Mouse (Mus musculus): Measurements from ENCODE around the gene Ugt1a1.

The Ugt1a1 gene

DNA sequence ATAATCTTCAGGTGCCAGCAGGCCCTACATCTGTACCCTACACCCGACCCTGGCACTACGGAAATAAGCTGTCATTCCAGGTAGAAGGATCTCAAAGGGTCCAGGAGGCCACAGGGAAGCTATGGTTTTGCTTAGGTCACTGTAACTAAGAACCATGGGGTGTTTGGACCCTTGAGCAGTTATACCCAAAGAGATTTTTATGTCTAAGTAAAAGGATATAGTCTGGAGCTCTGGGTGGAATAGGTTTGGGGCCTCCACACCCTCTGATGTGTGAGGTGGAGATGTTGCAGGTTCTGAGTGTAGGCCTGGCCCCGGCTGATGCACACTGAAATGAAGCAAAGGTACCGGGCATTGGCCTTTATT lies 22.5 kb downstream of the Ugt1a1 start:
- DNase-seq (ENCODE audit: low spot score in 2 of 2): no peak

DNA sequence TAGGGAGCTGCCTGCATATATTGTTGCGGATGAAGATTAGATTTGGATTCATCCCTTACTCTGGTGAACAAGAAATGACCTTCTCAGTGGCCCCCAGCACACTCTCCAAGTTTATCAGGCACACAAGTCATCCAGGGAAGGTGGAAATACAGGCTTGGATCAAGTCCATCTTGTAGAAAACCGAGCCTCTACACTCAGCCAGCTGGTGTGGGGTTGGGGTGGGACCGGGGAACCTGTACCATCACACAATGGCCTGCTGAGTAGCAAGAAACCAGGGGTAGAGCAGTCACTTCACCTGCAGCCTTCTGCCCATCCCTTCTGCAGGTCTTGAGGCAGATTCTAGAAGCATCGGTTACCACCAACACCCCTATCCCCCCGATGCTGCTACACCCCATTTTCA lies 22.9 kb downstream of the Ugt1a1 start:
- no peak for DNase-seq (ENCODE audit: low spot score in 2 of 2)

DNA sequence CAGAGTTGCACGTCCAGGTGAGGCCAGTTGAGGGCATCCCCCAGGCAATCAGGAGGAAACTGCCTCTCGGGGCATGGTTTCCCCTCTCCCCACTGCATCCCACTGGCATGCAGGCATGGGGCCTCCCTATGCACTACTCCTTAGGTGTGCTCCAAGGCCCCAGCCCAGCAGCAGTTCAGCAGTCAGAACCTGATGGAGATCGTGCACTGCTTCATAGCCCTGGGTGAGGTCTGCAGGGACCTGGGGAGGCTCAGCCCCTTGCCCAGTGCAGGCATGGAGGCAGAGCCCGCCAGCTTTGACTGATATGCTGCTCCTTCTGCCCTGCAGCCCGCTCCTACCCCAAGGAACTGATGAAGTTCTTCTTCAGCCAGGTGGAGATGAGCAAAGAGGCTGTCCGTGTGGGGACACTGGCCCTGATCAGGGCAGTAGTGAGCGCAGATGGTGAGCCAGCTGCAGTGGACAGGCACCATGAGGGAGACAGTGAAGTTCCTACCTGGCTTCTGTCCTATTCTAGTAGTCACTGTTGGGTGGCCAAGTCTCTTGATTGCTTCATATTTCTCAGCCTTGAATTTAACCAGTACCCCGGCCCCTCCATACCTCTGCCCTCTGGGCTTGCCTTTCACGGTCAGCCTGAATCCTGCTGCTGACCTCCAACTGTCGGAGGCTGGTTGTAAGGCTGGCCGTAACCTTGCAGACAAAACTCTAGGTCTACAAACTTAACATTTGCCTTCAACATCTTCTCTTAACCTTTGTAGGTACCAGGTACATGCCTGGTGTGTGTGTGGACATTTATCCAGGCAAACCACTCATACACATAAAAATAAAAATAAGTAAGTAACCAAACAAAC lies 23.5 kb downstream of the Ugt1a1 start:
- no peak for DNase-seq (ENCODE audit: low spot score in 2 of 2)

DNA sequence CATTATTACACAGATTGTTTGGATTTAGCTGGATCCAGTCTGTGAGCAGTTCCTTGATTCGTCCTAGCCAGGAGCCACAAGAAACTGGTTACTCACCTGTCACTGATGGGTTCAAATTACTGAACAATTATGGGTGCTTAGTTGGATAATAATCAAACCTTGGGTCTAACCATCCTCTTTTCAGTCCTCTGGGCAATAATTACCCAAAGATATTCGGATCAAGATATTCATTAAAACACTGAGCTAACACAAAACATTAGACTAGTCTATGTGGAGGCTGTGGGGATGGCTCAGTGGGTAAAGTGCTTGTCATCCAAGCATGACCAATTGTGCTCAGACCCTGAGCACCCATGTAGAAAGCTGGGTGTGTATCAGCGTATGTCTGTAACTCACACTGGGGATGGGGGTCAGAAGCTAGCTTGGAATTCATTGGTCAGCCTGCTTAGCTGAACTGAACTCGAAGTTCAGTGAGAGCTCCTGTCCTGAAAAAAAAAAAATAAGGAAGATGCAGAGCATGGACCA lies 24.2 kb downstream of the Ugt1a1 start:
- no peak for DNase-seq (ENCODE audit: low spot score in 2 of 2)

DNA sequence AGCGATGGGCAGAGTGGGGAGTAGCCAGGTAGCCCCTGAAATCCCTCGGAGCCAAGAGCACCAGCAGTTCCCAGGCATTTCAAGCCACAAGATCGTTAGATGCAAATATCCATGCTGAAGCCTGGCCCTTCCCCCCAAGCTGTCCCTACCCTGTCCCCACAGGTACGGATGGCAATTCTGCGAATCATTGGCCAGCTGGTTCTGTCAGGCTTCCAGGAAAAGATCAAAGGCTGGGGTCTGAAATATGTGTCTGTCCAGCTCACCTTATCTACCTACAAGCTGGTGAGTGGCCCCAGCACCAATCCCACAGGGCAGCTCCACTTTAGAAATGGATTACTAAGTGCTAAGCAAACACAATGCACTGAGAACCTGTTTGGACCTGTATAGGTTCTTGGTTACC lies 25.6 kb downstream of the Ugt1a1 start:
- no peak for DNase-seq (ENCODE audit: low spot score in 2 of 2)

DNA sequence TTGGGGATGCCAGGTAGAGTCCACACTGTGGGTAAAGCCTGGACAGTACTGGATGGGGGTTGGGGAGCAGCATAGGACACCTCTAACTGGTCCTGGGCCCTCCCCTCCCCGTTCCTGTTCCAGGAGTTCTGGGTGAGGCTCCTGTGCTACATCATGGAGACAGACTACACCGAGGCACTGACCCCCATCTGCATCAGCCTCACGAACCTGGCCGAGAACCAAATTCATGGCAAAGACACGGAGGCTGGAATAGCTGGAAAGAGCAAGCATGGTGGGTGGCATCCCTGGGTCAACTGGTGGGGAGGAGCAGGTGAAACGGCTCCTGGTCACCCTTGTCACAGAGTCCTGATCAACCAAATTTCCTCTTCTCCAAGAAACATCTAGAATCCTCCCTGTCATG lies 27.0 kb downstream of the Ugt1a1 start:
- DNase-seq (ENCODE audit: low spot score in 2 of 2): no peak

DNA sequence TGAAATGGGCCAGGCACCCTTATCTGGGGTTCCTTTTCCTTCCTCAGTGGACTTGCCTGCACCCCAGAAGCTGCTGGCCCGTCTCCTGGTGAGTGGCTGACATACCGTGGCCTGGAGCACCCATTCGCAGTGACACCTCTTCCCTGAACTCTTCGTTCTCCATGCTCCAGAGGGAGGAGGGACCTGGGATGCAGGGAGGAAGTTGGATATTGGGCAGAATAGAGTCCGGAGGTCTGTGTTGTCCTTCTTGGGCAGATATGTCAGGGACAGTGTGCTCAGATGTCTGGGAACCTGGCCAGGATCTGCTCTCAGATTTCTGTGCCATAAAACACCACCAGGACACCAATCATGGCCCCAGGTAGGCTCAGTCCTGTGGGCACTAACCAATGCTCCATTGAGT lies 28.3 kb downstream of the Ugt1a1 start:
- DNase-seq (ENCODE audit: low spot score in 2 of 2): no peak

DNA sequence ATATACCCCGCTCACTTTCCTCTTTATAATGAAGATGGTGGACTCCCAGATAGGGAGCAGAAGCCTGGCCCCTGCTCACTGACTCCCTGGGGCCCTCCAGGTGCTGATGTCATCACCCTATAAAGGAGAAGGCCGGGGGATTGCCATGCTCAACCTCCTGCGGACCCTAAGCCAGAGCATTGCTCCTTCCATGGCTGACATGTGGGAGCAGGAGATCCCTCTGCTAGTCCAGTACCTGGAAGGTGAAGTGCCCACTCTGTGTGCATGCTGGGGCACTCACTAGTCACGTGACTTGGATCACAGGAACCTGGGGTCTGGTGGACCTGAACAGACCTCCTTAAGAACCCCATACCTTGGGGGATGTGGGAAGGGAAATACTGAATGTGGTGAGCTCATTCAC lies 28.8 kb downstream of the Ugt1a1 start:
- no peak for DNase-seq (ENCODE audit: low spot score in 2 of 2)

DNA sequence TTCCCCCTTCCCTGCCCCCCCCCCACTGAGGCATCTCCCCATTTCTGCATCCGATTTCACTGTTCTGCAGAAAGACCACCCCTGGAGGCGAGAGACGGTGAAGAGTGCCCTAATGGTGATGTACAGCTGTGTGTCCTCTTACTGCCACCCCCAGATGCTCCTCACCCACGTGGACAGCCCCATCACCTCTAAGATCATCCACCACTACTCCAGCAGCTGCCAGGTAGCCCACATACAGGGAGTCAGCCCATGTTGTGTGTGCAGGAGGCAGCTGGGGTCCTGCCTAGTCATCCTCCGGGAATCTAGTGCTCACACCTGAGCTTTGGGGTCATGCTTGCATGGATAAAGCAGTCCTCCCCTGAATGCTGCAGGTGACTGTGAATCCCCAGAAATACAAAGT lies 32.1 kb downstream of the Ugt1a1 start:
- no peak for DNase-seq (ENCODE audit: low spot score in 2 of 2)

DNA sequence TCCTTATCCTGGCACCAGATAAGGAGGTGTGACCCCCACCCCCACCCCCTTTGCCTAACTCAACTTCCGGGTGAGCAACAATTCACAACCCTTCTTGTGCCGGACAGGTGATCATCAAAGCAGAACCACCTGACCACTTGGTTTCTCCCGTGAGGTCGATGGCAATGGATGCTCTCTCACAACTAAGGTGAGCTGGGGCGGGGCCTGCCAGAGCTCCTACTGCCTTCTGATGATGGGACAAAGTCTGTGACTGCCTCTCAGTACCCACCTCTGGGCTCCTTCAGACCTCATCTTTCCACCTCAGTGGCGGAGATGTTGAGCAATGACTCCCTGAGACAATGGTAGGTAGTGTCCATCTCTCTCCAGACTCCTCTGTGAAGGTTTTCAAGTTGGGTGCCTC lies 34.1 kb downstream of the Ugt1a1 start:
- DNase-seq (ENCODE audit: low spot score in 2 of 2): no peak

DNA sequence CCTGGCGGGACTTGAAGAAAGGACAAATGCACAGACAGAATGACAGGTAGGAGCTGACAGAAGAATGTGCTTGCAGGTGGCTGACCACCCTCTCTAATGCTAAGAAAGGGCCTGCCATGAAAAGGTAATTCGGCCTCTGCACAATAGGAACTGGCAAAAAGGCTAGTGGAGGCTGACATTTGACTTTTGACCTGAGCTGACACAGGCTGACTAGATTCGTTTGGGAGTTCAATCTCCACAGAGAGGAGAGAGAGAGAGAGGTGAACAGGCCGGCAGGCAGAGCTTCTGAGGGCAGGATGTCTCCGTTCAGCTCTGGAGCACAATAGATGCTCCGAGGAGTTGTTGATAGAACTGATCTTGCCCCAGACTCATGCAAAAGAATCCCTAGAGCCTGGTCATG lies 34.6 kb downstream of the Ugt1a1 start:
- no peak for DNase-seq (ENCODE audit: low spot score in 2 of 2)

DNA sequence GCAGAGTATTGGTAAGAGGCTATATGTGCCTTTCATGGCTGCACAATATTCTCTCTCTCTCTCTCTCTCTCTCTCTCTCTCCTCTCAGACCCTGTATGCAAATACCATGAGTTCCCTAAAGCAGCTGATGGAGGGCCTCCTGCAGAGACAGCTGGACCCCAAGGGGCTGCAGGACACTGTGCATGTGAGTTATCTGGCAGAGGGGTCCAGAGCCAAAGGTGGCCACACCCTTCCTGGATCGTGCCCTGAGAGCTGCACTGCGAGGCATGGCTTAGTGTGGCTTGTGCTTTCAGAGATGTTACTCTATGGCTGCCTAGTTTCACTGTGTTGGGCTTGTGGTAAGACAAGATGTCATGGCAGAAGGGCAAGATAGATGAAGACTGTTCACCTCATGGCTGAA lies 35.9 kb downstream of the Ugt1a1 start:
- no peak for DNase-seq (ENCODE audit: low spot score in 2 of 2)

DNA sequence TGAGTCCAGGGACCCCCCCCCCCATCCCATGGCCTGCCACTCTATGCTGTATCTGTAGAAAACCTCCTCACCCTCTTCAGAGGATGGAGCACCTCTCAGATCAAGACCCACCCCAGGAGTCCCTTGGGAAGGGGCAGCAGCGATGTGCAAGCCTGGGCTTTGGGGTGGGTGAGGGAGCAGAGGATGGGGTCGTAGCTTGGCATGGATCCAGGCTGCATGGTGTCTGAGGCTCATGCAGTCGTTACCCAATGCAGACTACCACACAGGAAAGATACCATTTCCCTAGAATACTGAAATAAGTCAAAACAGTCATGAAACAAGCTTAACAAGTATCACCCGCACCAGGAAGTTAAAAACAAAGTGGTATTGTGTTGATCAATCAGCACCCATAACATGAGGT lies 36.9 kb downstream of the Ugt1a1 start:
- DNase-seq (ENCODE audit: low spot score in 2 of 2): no peak

DNA sequence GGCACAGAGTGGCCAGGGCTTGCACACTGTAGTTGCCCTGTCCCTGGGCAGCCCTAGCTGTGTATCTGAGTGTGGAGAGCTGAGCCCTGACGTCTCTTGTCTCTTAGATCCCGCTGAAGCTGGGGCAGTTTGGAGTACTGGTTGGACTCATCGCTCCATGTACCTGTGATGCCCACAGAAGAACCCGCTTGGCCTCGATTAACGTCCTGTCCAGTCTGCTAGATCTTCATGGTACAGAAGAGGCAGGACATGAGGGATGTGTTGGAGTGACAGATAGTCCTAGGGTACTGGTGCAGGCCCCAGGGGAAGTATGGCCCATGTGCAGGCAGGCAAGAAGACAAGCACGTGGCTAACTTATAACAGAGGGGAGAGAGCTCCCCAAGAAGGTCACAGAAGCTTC lies 37.8 kb downstream of the Ugt1a1 start:
- no peak for DNase-seq (ENCODE audit: low spot score in 2 of 2)

DNA sequence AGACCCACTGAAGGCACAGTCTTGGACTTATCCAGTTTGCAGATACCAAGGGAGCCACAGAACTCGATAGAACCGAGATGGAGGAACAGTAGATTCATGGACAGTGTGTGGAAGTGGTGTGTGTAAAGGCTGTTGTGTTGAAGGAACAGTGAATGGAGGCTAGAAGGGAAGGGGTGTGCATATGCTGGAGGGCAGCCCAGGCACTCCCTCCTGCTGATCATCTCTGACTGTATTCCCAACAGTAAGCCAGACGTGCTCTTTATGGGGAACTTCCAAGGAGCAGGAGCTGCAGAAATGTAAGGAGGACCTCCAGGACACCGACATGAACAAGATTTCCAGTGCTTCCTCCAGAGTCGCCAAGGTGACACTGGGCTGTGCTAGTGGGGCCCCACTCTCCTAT lies 38.3 kb downstream of the Ugt1a1 start:
- no peak for DNase-seq (ENCODE audit: low spot score in 2 of 2)

DNA sequence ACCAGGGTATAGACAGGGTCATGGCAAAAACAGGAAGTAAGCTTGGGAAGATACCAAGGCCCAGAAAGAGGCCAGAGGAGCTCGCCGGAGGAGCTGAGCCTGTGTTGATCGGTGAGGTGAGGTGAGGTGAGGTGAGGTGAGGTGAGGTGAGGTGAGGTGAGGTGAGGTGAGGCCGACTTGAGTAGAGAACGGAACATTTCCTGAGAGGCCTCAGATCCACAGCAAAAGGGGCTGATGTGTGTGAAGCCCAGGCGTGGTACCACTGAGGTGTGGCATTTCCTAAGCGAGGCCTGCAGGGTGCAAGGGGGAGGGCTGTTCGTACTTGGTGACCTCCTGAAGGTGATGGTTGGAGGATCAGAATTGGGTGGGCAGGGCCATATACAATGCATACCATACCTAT lies 41.3 kb downstream of the Ugt1a1 start:
- no peak for DNase-seq (ENCODE audit: low spot score in 2 of 2)

DNA sequence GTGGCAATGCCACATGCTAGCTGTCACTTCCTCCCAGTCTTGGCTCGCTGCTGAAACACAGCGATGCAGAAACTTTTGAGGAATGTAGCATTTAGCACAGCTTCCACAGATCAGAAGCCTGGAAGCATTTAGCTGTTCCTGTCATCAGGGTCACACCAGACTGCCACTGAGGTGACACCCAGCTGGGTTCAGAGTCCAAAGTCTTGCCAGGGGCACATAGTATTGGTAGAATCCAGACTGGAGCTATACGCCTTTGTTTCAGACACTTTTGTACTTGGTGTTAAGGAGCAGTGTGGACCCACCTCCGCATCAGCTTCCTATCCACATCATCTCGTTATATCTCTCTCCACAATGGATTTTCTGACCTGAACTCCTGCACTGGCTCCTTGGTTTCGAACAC lies 41.8 kb downstream of the Ugt1a1 start:
- DNase-seq (ENCODE audit: low spot score in 2 of 2): no peak

DNA sequence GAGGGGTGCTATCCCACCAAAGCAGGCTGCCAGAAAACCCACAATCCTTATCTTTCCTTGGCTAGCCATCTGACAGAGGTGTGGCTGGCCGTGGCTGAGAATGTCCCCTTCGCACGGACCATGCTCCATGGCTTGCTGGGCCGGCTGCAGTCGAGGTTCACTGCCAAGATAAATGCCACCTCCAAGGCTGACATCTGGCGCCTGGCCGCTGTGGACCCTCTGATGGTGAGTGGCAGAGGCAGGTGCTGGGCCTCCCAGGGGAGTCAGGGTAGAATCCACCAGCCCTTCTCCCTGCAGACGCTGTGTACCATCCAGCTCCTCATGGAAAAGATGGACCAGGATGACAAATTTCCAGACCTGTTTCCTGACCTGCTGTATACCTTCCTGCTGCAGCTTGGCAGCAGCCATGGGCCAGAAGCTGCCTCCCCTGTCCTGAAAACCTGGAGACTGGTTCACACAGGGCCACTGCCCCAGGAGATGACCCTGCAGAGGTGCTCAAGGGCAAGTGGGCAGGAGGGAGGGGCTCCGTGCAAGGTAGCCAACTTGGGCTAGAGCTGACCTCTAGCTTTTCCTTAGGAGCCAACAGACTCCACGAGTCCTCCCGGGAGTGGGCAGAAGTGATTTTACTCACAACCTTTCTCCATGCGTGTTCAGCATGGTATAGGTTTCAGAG lies 43.2 kb downstream of the Ugt1a1 start:
- no peak for DNase-seq (ENCODE audit: low spot score in 2 of 2)

DNA sequence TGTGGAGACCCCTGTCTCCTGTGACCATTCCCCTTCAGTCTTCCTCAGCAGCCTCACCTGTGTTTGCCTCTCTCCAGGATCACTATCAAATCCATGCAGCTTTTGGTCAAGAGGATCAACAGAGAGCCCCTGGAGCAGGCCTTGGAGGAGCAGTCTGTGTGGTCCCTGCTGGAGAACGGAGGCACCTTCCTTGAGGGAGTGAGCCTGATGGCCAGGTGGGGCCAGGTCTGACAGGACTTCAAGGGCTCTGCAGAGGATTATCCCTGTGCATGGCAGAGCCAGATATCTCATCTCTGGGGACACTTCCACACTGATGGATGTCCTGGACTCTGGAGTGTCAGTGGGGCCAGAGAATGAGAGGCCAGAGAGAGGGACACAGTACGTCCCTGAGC lies 43.7 kb downstream of the Ugt1a1 start:
- no peak for DNase-seq (ENCODE audit: low spot score in 2 of 2)

DNA sequence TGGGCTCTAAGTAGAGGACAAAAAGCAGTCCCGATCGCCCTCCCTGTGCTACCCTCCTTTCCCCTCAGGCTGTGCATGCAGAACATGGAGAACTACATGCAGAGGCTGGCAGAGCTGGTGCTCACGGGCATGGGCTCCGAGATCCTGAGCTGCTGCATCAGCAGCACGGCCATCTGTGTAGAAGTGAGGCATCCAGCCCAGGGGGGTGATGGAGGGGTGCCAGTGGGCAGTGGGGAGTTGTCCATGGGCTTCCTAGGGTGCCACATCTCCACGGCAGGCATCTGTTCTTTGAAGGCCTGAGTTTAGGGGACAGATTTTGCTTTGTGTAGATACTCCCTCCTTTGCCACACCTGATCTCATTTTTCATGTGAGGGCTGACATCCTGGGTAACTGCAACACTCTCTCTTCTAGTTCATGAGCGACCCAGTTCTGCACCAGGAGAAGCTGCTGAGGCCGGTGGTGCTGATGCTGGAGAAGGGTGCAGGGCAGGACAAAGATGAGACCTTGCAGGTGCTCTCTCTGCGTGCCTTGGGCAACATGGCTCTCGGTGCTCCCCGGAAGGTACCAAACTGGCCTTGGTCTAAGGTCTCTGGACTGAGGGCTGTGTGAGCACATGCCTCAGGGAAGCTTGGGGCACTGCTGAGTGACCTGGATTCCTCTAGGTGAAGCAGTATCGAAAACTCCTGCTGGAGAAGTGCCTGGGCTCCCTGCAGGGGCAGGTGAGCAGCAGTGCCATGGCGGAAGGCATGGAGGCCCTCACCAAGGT lies 44.4 kb downstream of the Ugt1a1 start:
- DNase-seq (ENCODE audit: low spot score in 2 of 2): no peak

DNA sequence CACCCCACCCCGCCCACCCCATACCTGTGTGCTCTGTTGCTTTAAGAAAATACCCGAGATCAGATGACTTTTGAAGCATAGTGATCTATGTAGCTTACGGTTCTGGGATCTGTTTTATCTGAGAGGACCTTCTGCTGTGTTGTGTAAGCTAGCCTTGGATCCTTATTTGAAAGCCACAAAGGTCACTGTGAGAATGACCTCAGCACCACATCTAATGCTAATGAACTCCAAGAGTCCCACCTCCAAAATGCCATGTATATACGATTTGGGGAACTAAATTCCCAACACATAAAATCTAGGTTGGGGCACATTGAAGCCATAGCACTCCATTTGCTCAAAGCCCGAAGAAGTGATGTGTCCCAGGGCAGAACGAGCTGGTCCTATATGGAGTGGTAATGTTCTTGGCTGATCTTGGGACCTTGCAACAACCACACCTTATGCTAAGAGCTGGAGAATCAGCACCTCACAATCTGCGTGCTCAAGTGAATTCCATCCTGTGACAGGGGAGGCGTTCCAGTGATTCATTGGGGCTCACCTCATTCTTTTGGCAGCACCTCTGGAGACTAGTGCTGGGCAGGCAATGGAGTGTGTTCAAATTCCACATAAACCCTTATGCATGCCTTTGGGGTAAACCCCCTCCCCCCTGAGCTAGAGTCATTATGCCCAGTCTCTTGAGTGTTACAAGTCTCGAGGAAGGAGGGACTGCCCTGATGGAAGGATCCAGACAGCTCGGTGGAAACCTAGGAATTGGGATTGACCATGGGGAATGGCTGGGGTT lies 45.3 kb downstream of the Ugt1a1 start:
- DNase-seq (ENCODE audit: low spot score in 2 of 2): no peak

DNA sequence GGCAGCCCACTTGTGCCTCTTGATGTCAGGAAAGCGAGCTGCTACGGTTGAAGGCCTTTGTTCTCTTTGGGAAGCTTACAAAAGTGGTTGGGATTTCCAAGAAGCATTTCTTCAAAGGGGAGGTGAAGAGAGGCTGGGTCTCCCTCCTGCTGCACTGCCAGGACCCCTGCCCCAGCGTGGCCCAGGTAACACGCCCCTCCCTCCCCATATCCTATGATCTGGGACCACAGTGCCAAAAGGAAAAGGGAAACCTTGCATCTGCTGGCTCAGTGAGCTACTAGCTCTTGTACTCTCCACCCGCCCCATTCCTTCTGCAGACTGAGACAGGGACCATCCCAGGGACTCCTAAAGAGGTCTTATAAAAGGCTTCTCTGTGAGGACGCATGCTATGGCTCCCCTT lies 45.9 kb downstream of the Ugt1a1 start:
- DNase-seq (ENCODE audit: low spot score in 2 of 2): no peak

All from spleen, postnatal 10 days (tissue).